Mouse (Mus musculus) MEL (cell line): Measurements from ENCODE around the gene Rps6kc1. TPM values are rescaled to one million over a fixed set of nuclear protein-coding genes. Genes with fewer than 3 reads are reported as not detected.

Source experiments
- DNase-seq: peaks from one replicate; pipeline ENCODE4 v3.0.0; 2011; ENCODE audit warnings: low read depth, low spot score
- H3K27ac ChIP-seq: 2 replicates; pipeline ENCODE4 v1.5.1; 2012; ENCODE audit warnings: low read depth, mild to moderate bottlenecking, control low read depth, low read length, moderate library complexity; ENCODE audit not compliant: control insufficient read depth
- H3K27me3 ChIP-seq, 2 experiments: fragments of 150-350 bp in 1 of 2; sonication (generic) in 1 of 2; 2 replicates each; pipeline ENCODE4 v1.6.1; 2012; ENCODE audit warnings: low read length in 2 of 2, mild to moderate bottlenecking in 2 of 2, improper control_type of control experiment in 1 of 2, moderate library complexity in 1 of 2; ENCODE audit not compliant: insufficient read depth in 2 of 2, control insufficient read depth in 1 of 2
- H3K36me3 ChIP-seq, 2 experiments: 2 replicates each; pipeline ENCODE4 v1.6.1; 2012 to 2014; ENCODE audit warnings: low read length in 2 of 2, improper control_type of control experiment in 1 of 2, inconsistent platforms in 1 of 2, mild to moderate bottlenecking in 1 of 2; ENCODE audit not compliant: insufficient read depth in 2 of 2, control insufficient read depth in 1 of 2
- H3K4me1 ChIP-seq, 2 experiments: fragments of 150-350 bp in 1 of 2; sonication (generic) in 1 of 2; 2 replicates each; pipeline ENCODE4 v1.6.1; 2012; ENCODE audit warnings: low read length in 2 of 2, improper control_type of control experiment in 1 of 2, mild to moderate bottlenecking in 1 of 2; ENCODE audit not compliant: insufficient read depth in 2 of 2, control insufficient read depth in 1 of 2
- H3K4me3 ChIP-seq, 2 experiments: fragments of 150-350 bp in 1 of 2; sonication (generic) in 1 of 2; 2 replicates each; pipeline ENCODE4 v1.5.1; 2012; ENCODE audit warnings: low read depth in 2 of 2, low read length in 2 of 2, mild to moderate bottlenecking in 2 of 2, moderate library complexity in 2 of 2, control low read depth in 1 of 2, improper control_type of control experiment in 1 of 2; ENCODE audit not compliant: control insufficient read depth in 1 of 2, insufficient read depth in 1 of 2
- H3K79me2 ChIP-seq: 2 replicates; pipeline ENCODE4 v1.6.1; 2012; ENCODE audit warnings: mild to moderate bottlenecking, low read length, moderate library complexity; ENCODE audit not compliant: control insufficient read depth, poor library complexity, insufficient read depth
- H3K9ac ChIP-seq: 2 replicates; pipeline ENCODE4 v1.6.1; 2012; ENCODE audit warnings: low read depth, mild to moderate bottlenecking, control low read depth, low read length, moderate library complexity; ENCODE audit not compliant: control insufficient read depth, poor library complexity, severe bottlenecking
- H3K9me3 ChIP-seq: fragments of 150-350 bp; sonication (generic); replicated peaks from 2 replicates; pipeline ENCODE4 v1.6.1; 2012; ENCODE audit warnings: mild to moderate bottlenecking, low read length, improper control_type of control experiment, moderate library complexity; ENCODE audit not compliant: insufficient read depth
- BHLHE40 ChIP-seq: IDR thresholded peaks from 2 replicates; pipeline ENCODE4 v1.6.1; 2012; ENCODE audit warnings: low read depth, mild to moderate bottlenecking, inconsistent platforms, low read length, improper control_type of control experiment, borderline replicate concordance
- CHD1 ChIP-seq: IDR thresholded peaks from 2 replicates; pipeline ENCODE4 v1.6.1; 2012; ENCODE audit warnings: low read depth, mild to moderate bottlenecking, inconsistent platforms, low read length, improper control_type of control experiment
- E2F4 ChIP-seq: IDR thresholded peaks from 2 replicates; pipeline ENCODE4 v1.6.1; 2011; ENCODE audit warnings: low read depth, low read length, improper control_type of control experiment, borderline replicate concordance
- EP300 ChIP-seq, 2 experiments: IDR thresholded peaks; 2 replicates each; pipeline ENCODE4 v1.6.1; 2011; ENCODE audit warnings: improper control_type of control experiment in 2 of 2, low read length in 2 of 2, low read depth in 1 of 2, mild to moderate bottlenecking in 1 of 2
- ETS1 ChIP-seq: IDR thresholded peaks from 2 replicates; pipeline ENCODE4 v1.6.1; 2012; ENCODE audit warnings: low read depth, mild to moderate bottlenecking, inconsistent platforms, low read length, improper control_type of control experiment, moderate library complexity
- GABPA ChIP-seq: IDR thresholded peaks from 2 replicates; pipeline ENCODE4 v1.6.1; 2012; ENCODE audit warnings: low read depth, mild to moderate bottlenecking, inconsistent platforms, low read length, improper control_type of control experiment, moderate library complexity
- GATA1 ChIP-seq: IDR thresholded peaks from 2 replicates; pipeline ENCODE4 v1.6.1; 2011; ENCODE audit warnings: low read depth, low read length, improper control_type of control experiment
- JUND ChIP-seq: IDR thresholded peaks from 2 replicates; pipeline ENCODE4 v1.6.1; 2011; ENCODE audit warnings: low read depth, mild to moderate bottlenecking, improper control_type of control experiment, low read length
- MAZ ChIP-seq: IDR thresholded peaks from 2 replicates; pipeline ENCODE4 v1.6.1; 2012; ENCODE audit warnings: low read depth, mild to moderate bottlenecking, inconsistent platforms, low read length, improper control_type of control experiment
- MEF2A ChIP-seq: IDR thresholded peaks from 2 replicates; pipeline ENCODE4 v1.6.1; 2014; ENCODE audit warnings: low read depth, mild to moderate bottlenecking, inconsistent platforms, low read length, improper control_type of control experiment; ENCODE audit not compliant: poor library complexity, insufficient replicate concordance, severe bottlenecking; ENCODE audit errors: extremely low read depth
- POLR2A ChIP-seq, 2 experiments: IDR thresholded peaks; 2 replicates each; pipeline ENCODE4 v1.6.1; 2011 to 2012; ENCODE audit warnings: low read length in 2 of 2, mild to moderate bottlenecking in 2 of 2, control low read depth in 1 of 2, improper control_type of control experiment in 1 of 2, low read depth in 1 of 2, moderate library complexity in 1 of 2; ENCODE audit not compliant: control insufficient read depth in 1 of 2, insufficient read depth in 1 of 2, poor library complexity in 1 of 2
- POLR2AphosphoS2 ChIP-seq: IDR thresholded peaks from 2 replicates; pipeline ENCODE4 v1.6.1; 2011; ENCODE audit warnings: low read length, improper control_type of control experiment
- RAD21 ChIP-seq: IDR thresholded peaks from 2 replicates; pipeline ENCODE4 v1.6.1; 2011; ENCODE audit warnings: mild to moderate bottlenecking, low read depth, low read length, improper control_type of control experiment
- RCOR1 ChIP-seq: IDR thresholded peaks from 2 replicates; pipeline ENCODE4 v1.6.1; 2012; ENCODE audit warnings: low read depth, mild to moderate bottlenecking, inconsistent platforms, low read length, improper control_type of control experiment
- TAL1 ChIP-seq: IDR thresholded peaks from 2 replicates; pipeline ENCODE4 v1.6.1; 2012; ENCODE audit warnings: mild to moderate bottlenecking, inconsistent platforms, low read length, moderate library complexity, mixed read lengths
- TBP ChIP-seq: IDR thresholded peaks from 2 replicates; pipeline ENCODE4 v1.8.0; 2011; ENCODE audit warnings: low read depth, low read length, improper control_type of control experiment
- TCF12 ChIP-seq: IDR thresholded peaks from 2 replicates; pipeline ENCODE4 v1.6.1; 2014; ENCODE audit warnings: low read depth, mild to moderate bottlenecking, inconsistent platforms, low read length, improper control_type of control experiment, moderate library complexity
- UBTF ChIP-seq: IDR thresholded peaks from 2 replicates; pipeline ENCODE4 v1.6.1; 2012; ENCODE audit warnings: low read depth, mild to moderate bottlenecking, inconsistent platforms, low read length, improper control_type of control experiment, moderate library complexity, borderline replicate concordance; ENCODE audit not compliant: insufficient read depth
- USF1 ChIP-seq: IDR thresholded peaks from 2 replicates; pipeline ENCODE4 v1.6.1; 2014; ENCODE audit warnings: low read depth, mild to moderate bottlenecking, inconsistent platforms, low read length, improper control_type of control experiment, moderate library complexity
- ZC3H11A ChIP-seq: IDR thresholded peaks from 2 replicates; pipeline ENCODE4 v1.6.1; 2012; ENCODE audit warnings: low read depth, mild to moderate bottlenecking, inconsistent platforms, low read length, improper control_type of control experiment
- ZNF384 ChIP-seq: IDR thresholded peaks from 2 replicates; pipeline ENCODE4 v1.6.1; 2012; ENCODE audit warnings: low read depth, mild to moderate bottlenecking, inconsistent platforms, low read length, improper control_type of control experiment
- polyA plus RNA-seq, 2 experiments: library from polyadenylated mRNA; stranded (reverse) in 1 of 2; unstranded in 1 of 2; fragments of >175 nt in 1 of 2; fragments of >200 nt in 1 of 2; gene quantifications; 2 replicates each; pipeline versions ENCODE4 v1.2.1 to v1.2.4; 2012; ENCODE audit warnings: low replicate concordance in 2 of 2, low read depth in 1 of 2; ENCODE audit not compliant: insufficient read length in 2 of 2, insufficient read depth in 1 of 2, missing spikeins in 1 of 2
- total RNA-seq: library from RNA; depleted of rRNA; stranded (reverse); fragments of 300-350 nt; gene quantifications from 2 replicates; pipeline ENCODE4 v1.2.3, GENCODE M21; 2012

The Rps6kc1 gene
- total and polyA plus RNA-seq, 3 experiments = 26.2 to 26.5 TPM; not detected in 1

GRCm38 (mm10) chr1:190888646-190889045, 22.9 kb downstream of the Rps6kc1 start:
- Histone ChIP-seq H3K4me3 (no peak overlapping the region), H3K27me3 (no peaks in the 10 kb centered on the region), H3K4me1 (peaks cover 9 to 14% of the 10 kb centered on the region in 2 experiments), H3K9ac (no peak overlapping the region), H3K9me3 (no peaks in the 10 kb centered on the region), H3K79me2 (no peaks in the 10 kb centered on the region), H3K36me3 (peaks cover 6 to 10% of the 10 kb centered on the region in 2 experiments), H3K27ac (no peak overlapping the region)
- TF ChIP-seq POLR2AphosphoS2 (no peak), GABPA (no peak)
- DNase-seq = no peak

- H3K27me3 ChIP-seq = no peaks in the 10 kb centered on the region
- no peak for TF ChIP-seq TAL1
- TF ChIP-seq E2F4 = no peak
- TF ChIP-seq GATA1 = no peak
- H3K9me3 ChIP-seq = no peaks in the 10 kb centered on the region
- peaks cover 8 to 10% of the 10 kb centered on the region in 2 experiments for H3K4me1 ChIP-seq
- H3K27ac ChIP-seq = no peak overlapping the region
- H3K36me3 ChIP-seq = peaks cover 6% of the 10 kb centered on the region in 2 experiments
- H3K4me3 ChIP-seq = no peak overlapping the region
- no peaks in the 10 kb centered on the region for H3K79me2 ChIP-seq
- H3K9ac ChIP-seq = no peak overlapping the region
- no peak for DNase-seq
These were observed 23.5 kb downstream of the Rps6kc1 start for GRCm38 (mm10) chr1:190888031-190888430.

- peaks cover 0 to 5% of the 10 kb centered on the region in 2 experiments; a peak in 2 of 4 replicates for H3K36me3 ChIP-seq
- TF ChIP-seq ETS1 = no peak
- TF ChIP-seq GABPA = no peak
- TF ChIP-seq TBP = no peak
- TF ChIP-seq MAZ = no peak
- no peak for TF ChIP-seq CHD1
- no peak for TF ChIP-seq USF1
- TF ChIP-seq MEF2A = no peak
- TF ChIP-seq ZNF384 = no peak
- TF ChIP-seq RCOR1 = no peak
- TF ChIP-seq ZC3H11A = no peak
- TF ChIP-seq JUND = no peak
- no peak for TF ChIP-seq BHLHE40
- no peak for TF ChIP-seq EP300 (IDR thresholded peaks at IDR 0.05; ENCODE audit: low read depth in 1 of 2, low read length in 2 of 2)
- TF ChIP-seq UBTF = no peak
- TF ChIP-seq TCF12 = no peak
- TF ChIP-seq POLR2A (IDR thresholded peaks at IDR 0.05; ENCODE audit: control insufficient read depth in 1 of 2, insufficient read depth in 1 of 2, low read depth in 1 of 2, low read length in 2 of 2, poor library complexity in 1 of 2) = no peak
- TF ChIP-seq RAD21 = no peak
- TF ChIP-seq E2F4 = no peak
- no peak overlapping the region for H3K9ac ChIP-seq
- no peak for DNase-seq
- H3K4me1 ChIP-seq = no peaks in the 10 kb centered on the region
- H3K9me3 ChIP-seq = no peaks in the 10 kb centered on the region
- no peak overlapping the region for H3K27ac ChIP-seq
- H3K79me2 ChIP-seq = no peaks in the 10 kb centered on the region
- H3K27me3 ChIP-seq = no peaks in the 10 kb centered on the region
- H3K4me3 ChIP-seq = no peak overlapping the region
These were observed 25.6 kb downstream of the Rps6kc1 start for GRCm38 (mm10) chr1:190886014-190886413.
